Mouse (Mus musculus) myocyte (in vitro differentiated cells): ENCODE measurements around the gene Tpk1. TPM values are rescaled to one million over a fixed set of nuclear protein-coding genes. Genes with fewer than 3 reads are reported as not detected.

ENCODE experiments used
- H3K27me3 ChIP-seq: one replicate; pipeline ENCODE4 v1.6.1; 2011; ENCODE audit not compliant: control insufficient read depth, insufficient read depth, insufficient read length
- H3K36me3 ChIP-seq: one replicate; pipeline ENCODE4 v1.6.1; 2011; ENCODE audit not compliant: control insufficient read depth, insufficient read depth
- H3K4me2 ChIP-seq: one replicate; pipeline ENCODE4 v1.6.1; 2011; ENCODE audit warnings: low read depth, control low read depth
- H3K4me3 ChIP-seq: one replicate; pipeline ENCODE4 v1.5.1; 2011; ENCODE audit warnings: mild to moderate bottlenecking, control low read depth, moderate library complexity
- H3K79me2 ChIP-seq: one replicate; pipeline ENCODE4 v1.6.1; 2011; ENCODE audit not compliant: control insufficient read depth, insufficient read depth
- H3ac ChIP-seq: one replicate; pipeline ENCODE4 v1.6.1; 2011; ENCODE audit not compliant: control insufficient read depth, insufficient read length
- CEBPB ChIP-seq: IDR thresholded peaks from 2 replicates; pipeline ENCODE4 v1.6.1; 2011; ENCODE audit warnings: mild to moderate bottlenecking, moderate library complexity; ENCODE audit not compliant: poor library complexity, insufficient read depth, severe bottlenecking
- E2F4 ChIP-seq: IDR thresholded peaks from one replicate; pipeline ENCODE4 v1.6.1; 2011; ENCODE audit warnings: mild to moderate bottlenecking, control low read depth, moderate library complexity; ENCODE audit not compliant: insufficient read depth
- MAX ChIP-seq: IDR thresholded peaks from one replicate; pipeline ENCODE4 v1.6.1; 2011; ENCODE audit warnings: low read depth, mild to moderate bottlenecking, control low read depth
- MYOD1 ChIP-seq, 3 experiments: IDR thresholded peaks; one replicate each; pipeline ENCODE4 v1.6.1; 2011; ENCODE audit warnings: control low read depth in 2 of 3, low read depth in 2 of 3, mild to moderate bottlenecking in 2 of 3, moderate library complexity in 1 of 3; ENCODE audit not compliant: insufficient read length in 2 of 3, control insufficient read depth in 1 of 3
- MYOG ChIP-seq, 3 experiments: IDR thresholded peaks; one replicate each; pipeline ENCODE4 v1.6.1; 2011; ENCODE audit warnings: control low read depth in 2 of 3, low read depth in 2 of 3, mild to moderate bottlenecking in 2 of 3; ENCODE audit not compliant: insufficient read length in 2 of 3, control insufficient read depth in 1 of 3, insufficient read depth in 1 of 3
- POLR2A ChIP-seq: IDR thresholded peaks from one replicate; pipeline ENCODE4 v1.6.1; 2011; ENCODE audit warnings: low read depth, mild to moderate bottlenecking, control low read depth, moderate library complexity; ENCODE audit not compliant: insufficient read length
- POLR2AphosphoS2 ChIP-seq: IDR thresholded peaks from one replicate; pipeline ENCODE4 v1.6.1; 2011; ENCODE audit warnings: low read depth, control low read depth; ENCODE audit not compliant: insufficient read length
- REST ChIP-seq: IDR thresholded peaks from one replicate; pipeline ENCODE4 v1.6.1; 2011; ENCODE audit warnings: mild to moderate bottlenecking, control low read depth, moderate library complexity; ENCODE audit not compliant: insufficient read depth, insufficient read length
- SRF ChIP-seq: IDR thresholded peaks from one replicate; pipeline ENCODE4 v1.6.1; 2011; ENCODE audit warnings: low read depth; ENCODE audit not compliant: control insufficient read depth, insufficient read length
- TCF12 ChIP-seq: IDR thresholded peaks from one replicate; pipeline ENCODE4 v1.6.1; 2011; ENCODE audit warnings: mild to moderate bottlenecking, control low read depth; ENCODE audit not compliant: poor library complexity, insufficient read depth, severe bottlenecking
- TCF3 ChIP-seq: IDR thresholded peaks from one replicate; pipeline ENCODE4 v1.6.1; 2011; ENCODE audit warnings: low read depth, control low read depth; ENCODE audit not compliant: insufficient read length
- USF1 ChIP-seq: IDR thresholded peaks from one replicate; pipeline ENCODE4 v1.6.1; 2011; ENCODE audit warnings: low read depth, mild to moderate bottlenecking, control low read depth, moderate library complexity
- polyA plus RNA-seq: library from polyadenylated mRNA; unstranded; fragments of >200 nt; fragmentation: generic; extraction: Trizol; gene quantifications from one replicate; pipeline ENCODE4 v1.2.1, GENCODE M21; 2012; ENCODE audit warnings: missing spikeins

Tpk1 gene
- polyA plus RNA-seq, 1 experiment, result 1.6 TPM

DNA sequence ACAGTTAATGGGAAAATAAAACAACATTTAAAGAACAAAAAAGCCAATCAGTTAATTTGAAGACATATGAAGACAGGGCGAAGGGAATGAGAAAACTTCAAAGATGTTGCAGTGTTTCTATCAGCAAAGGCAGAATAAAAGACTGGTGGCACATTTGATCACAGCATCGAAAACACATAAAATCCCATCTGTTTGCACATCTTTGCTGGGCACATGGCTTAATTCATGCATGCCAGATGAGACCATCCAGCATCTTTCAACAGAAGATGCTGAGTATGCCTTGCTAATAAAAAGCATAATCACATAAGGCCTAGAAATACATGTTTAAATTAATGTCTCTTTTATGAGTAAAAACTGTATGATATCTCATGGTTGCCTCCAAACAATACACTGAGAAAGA lies 80.8 kb downstream of the Tpk1 start:
- H3K79me2 ChIP-seq, result no peaks in the 10 kb centered on the region
- no peaks in the 10 kb centered on the region for H3K36me3 ChIP-seq
- no peak overlapping the region for H3ac ChIP-seq
- TF ChIP-seq REST (no peak), MYOG (IDR thresholded peaks at IDR 0.05; ENCODE audit: control insufficient read depth in 1 of 3, insufficient read depth in 1 of 3, insufficient read length in 2 of 3, low read depth in 2 of 3) (no peak), USF1 (no peak)
- no peaks in the 10 kb centered on the region for H3K27me3 ChIP-seq
- H3K4me3 ChIP-seq, result no peak overlapping the region
- H3K4me2 ChIP-seq, result no peak overlapping the region

DNA sequence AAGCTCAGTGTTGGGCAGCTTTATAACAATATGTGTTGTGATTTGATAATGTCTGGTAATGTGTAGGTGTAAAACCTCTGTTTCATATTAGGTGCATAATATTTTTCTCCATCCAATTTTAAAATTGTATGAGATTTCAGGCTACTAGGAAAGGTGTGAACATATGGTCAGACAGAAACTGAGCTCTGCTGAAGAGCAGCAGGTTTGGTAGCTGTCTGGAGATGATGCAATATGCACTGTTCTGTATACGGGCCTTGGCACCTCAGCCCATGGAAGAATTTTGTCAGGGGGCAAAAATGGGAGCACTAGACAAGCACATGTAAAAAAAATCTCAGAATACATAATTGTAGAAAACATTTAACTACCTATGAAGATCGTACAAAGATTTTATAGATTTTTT lies 84.3 kb downstream of the Tpk1 start:
- H3K4me2 ChIP-seq, result no peak overlapping the region
- no peaks in the 10 kb centered on the region for H3K79me2 ChIP-seq
- no peak overlapping the region for H3K4me3 ChIP-seq
- no peaks in the 10 kb centered on the region for H3K36me3 ChIP-seq
- H3ac ChIP-seq, result no peak overlapping the region
- TF ChIP-seq TCF12 (no peak), POLR2AphosphoS2 (no peak), MYOD1 (IDR thresholded peaks at IDR 0.05; ENCODE audit: control insufficient read depth in 1 of 3, insufficient read length in 2 of 3, low read depth in 2 of 3) (no peak), POLR2A (no peak), CEBPB (0 out of 2 replicates have a peak, but pooled peaks have one; percentile 2), REST (no peak)
- H3K27me3 ChIP-seq, result no peaks in the 10 kb centered on the region

DNA sequence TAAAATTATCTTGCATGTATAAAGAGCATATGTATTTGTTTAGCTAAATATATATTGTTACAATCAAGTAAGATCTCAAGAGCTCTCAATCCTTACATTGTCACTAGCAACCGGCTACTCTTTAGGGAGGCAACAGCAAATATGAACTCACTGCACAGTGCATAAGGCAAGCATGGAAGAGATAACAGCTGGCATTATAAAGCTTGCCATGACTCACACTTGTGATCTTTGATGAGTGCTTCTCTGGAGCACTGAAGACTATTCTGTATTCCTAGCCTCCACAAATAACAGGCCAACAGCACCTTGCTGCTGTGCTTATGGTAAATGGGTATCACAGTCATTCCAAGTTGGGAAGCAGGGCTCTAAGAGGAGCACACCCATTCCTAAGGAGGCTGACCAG lies 98.2 kb downstream of the Tpk1 start:
- Histone ChIP-seq H3K4me2 (no peak overlapping the region), H3K79me2 (no peaks in the 10 kb centered on the region), H3ac (no peak overlapping the region), H3K36me3 (no peaks in the 10 kb centered on the region), H3K27me3 (no peaks in the 10 kb centered on the region), H3K4me3 (no peak overlapping the region)
- TF ChIP-seq TCF12, result no peak
- TF ChIP-seq MYOG (IDR thresholded peaks at IDR 0.05; ENCODE audit: control insufficient read depth in 1 of 3, insufficient read depth in 1 of 3, insufficient read length in 2 of 3, low read depth in 2 of 3), result no peak
- TF ChIP-seq REST, result no peak
- TF ChIP-seq CEBPB, result no peak
- no peak for TF ChIP-seq MAX
- TF ChIP-seq TCF3, result no peak

DNA sequence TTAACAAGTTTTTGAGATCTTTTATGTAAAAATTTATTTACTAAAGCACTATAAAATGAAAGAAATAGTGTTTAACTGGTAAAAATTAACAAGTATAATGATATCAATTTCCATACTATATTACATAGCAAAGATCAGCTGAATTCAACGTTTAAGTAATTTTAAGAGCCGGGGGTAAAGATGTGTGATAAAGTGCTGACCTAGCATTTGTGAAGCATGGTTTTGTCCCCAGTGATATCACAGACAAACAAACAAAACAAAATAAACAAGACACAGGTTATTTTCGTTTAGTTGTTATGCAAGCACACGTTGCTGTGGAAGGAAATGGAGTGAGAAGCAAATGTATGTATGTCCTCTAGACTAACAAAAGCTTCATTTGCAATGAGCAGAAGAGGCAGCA lies 103.6 kb downstream of the Tpk1 start:
- no peak overlapping the region for H3ac ChIP-seq
- H3K4me2 ChIP-seq, result no peak overlapping the region
- H3K79me2 ChIP-seq, result no peaks in the 10 kb centered on the region
- H3K4me3 ChIP-seq, result no peak overlapping the region
- H3K27me3 ChIP-seq, result no peaks in the 10 kb centered on the region
- H3K36me3 ChIP-seq, result no peaks in the 10 kb centered on the region
- TF ChIP-seq POLR2AphosphoS2, result no peak
- no peak for TF ChIP-seq REST
- no peak for TF ChIP-seq MYOG (IDR thresholded peaks at IDR 0.05; ENCODE audit: control insufficient read depth in 1 of 3, insufficient read depth in 1 of 3, insufficient read length in 2 of 3, low read depth in 2 of 3)

DNA sequence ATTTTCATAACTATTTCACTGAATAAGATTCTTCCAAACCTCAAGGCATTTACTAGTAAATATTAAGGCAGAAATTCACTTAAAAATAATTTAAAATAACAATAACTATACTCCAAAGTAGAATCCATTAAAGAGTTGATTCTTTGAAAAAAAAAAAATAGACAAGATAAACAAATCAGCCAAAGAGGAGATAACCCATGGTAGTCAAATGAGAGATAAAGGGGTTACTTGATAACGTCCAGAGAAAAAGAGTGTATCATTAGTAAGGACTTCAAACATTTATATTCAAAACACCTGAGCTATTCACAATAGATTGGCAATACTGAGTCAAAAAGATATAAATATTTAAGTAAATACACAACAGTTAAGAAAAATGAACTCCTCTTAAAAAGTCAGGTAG lies 114.7 kb downstream of the Tpk1 start:
- Histone ChIP-seq H3K79me2 (no peaks in the 10 kb centered on the region), H3K4me3 (no peak overlapping the region), H3ac (no peak overlapping the region), H3K27me3 (no peaks in the 10 kb centered on the region), H3K4me2 (no peak overlapping the region), H3K36me3 (no peaks in the 10 kb centered on the region)
- TF ChIP-seq CEBPB (no peak), MYOG (IDR thresholded peaks at IDR 0.05; ENCODE audit: control insufficient read depth in 1 of 3, insufficient read depth in 1 of 3, insufficient read length in 2 of 3, low read depth in 2 of 3) (no peak), TCF3 (no peak), SRF (no peak), USF1 (no peak), E2F4 (no peak)

DNA sequence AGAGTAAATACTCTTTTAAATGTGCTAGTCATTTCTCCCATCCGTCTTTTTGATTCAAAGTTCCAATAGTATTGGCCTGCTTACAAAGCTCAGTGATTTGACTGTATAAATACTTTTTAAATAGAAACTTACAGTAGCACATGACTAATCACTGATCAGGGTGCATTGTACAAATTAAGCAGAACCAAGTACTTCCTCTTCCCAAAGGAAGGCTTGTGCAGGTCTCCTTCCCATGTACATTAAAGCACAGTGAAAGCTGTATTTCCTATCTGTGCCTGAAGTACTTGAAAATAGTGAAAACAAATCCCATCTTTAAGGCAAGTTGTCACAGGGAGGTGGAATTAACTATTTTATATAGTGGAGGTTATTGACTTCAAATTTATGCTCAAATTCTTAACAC lies 119.5 kb downstream of the Tpk1 start:
- no peak overlapping the region for H3ac ChIP-seq
- no peaks in the 10 kb centered on the region for H3K79me2 ChIP-seq
- TF ChIP-seq POLR2AphosphoS2 (no peak), SRF (no peak), TCF12 (no peak), USF1 (no peak), MYOG (IDR thresholded peaks at IDR 0.05; ENCODE audit: control insufficient read depth in 1 of 3, insufficient read depth in 1 of 3, insufficient read length in 2 of 3, low read depth in 2 of 3) (no peak), MAX (no peak), TCF3 (no peak), CEBPB (no peak), MYOD1 (IDR thresholded peaks at IDR 0.05; ENCODE audit: control insufficient read depth in 1 of 3, insufficient read length in 2 of 3, low read depth in 2 of 3) (no peak), POLR2A (no peak), E2F4 (no peak)
- H3K4me3 ChIP-seq, result no peak overlapping the region
- H3K27me3 ChIP-seq, result no peaks in the 10 kb centered on the region
- H3K4me2 ChIP-seq, result no peak overlapping the region
- no peaks in the 10 kb centered on the region for H3K36me3 ChIP-seq
